Mouse (Mus musculus) gastrocnemius, adult 18-20 months (tissue): ENCODE results near the gene Tmem126a. TPM values are rescaled to one million over a fixed set of nuclear protein-coding genes. Genes with fewer than 3 reads are reported as not detected.
A peak's percentile ranks its signal among the peaks of the same experiment; 100 is the strongest.

Experiments used
- DNase-seq: peaks from one replicate; pipeline ENCODE4 v3.0.0; 2021; ENCODE audit warnings: low spot score
- total RNA-seq, 2 experiments: library from RNA; stranded (reverse); gene quantifications; 2 replicates each; pipeline ENCODE4 v1.2.3; 2021

Gene Tmem126a
- total RNA-seq, 2 experiments from 2014 or later, result 104 to 105 TPM

- DNase-seq, result peak; percentile 67
These were observed 47.1 kb downstream of the Tmem126a start for GRCm38 (mm10) chr7:90409934-90410333.

Other genes with a start within 250 kb of the Tmem126a start
- gene Ccdc83, start 191.5 kb downstream of the Tmem126a start, total RNA-seq, result not detected
- gene Sytl2, start 155.0 kb downstream of the Tmem126a start, total RNA-seq, result 1 to 10 TPM; 3.4 to 3.7 TPM
- gene Ccdc89, start 30.7 kb downstream of the Tmem126a start, total RNA-seq, result under 1 TPM; 0.09 to 0.11 TPM
- 10 to 100 TPM; 12.5 to 13.6 TPM for gene Crebzf, start 14.5 kb downstream of the Tmem126a start, total RNA-seq
- gene Tmem126b, start 18.8 kb upstream of the Tmem126a start, total RNA-seq, result 10 to 100 TPM; 19.6 to 19.8 TPM
- 1 to 10 TPM in 1 of 2 experiments, under 1 TPM in 1; 0.50 to 1.5 TPM for gene Dlg2, start 19.4 kb upstream of the Tmem126a start, total RNA-seq